Comparison of ENCODE assay signal across 8 mouse cellular contexts in genomic region chr17:45686093-45686619, GRCm38 (mm10). TPM values are rescaled to one million over a fixed set of nuclear protein-coding genes. Genes with fewer than 3 reads are reported as not detected.
DNase-seq lines count a peak whose midpoint lies in the region; ATAC-seq and TF ChIP-seq lines count a peak whose summit lies in the region.

Gene Mrpl14, plus strand, starts transcription at chr17:45686322.

- H3K9me3 ChIP-seq in embryonic facial prominence, embryonic 15.5 days (replicated peaks): no peaks in the 10 kb centered on the region
- H3K9me3 ChIP-seq in kidney, embryonic 14.5 days (ENCODE audit: control insufficient read depth, low read length): peaks cover 3% of the 10 kb centered on the region; the same call in 1 of the 2 replicates
- no peaks in the 10 kb centered on the region for H3K9me3 ChIP-seq in limb, embryonic 15.5 days

- 1% methylated on average over 37 of the region's 50 CpGs for WGBS in bone marrow, adult 2 months
- WGBS in embryonic facial prominence, embryonic 15.5 days: under 1% methylated on average over 37 of the region's 50 CpGs
- WGBS in kidney, embryonic 14.5 days: 0% methylated on average over 32 of the region's 50 CpGs
- under 1% methylated on average over 37 of the region's 50 CpGs for WGBS in limb, embryonic 15.5 days

- TF ChIP-seq CTCF in bone marrow, adult 2 months (IDR thresholded peaks at IDR 0.05; ENCODE audit: control insufficient read depth, insufficient read depth, low read length): no peak

- ATAC-seq in embryonic facial prominence, embryonic 15.5 days (ENCODE audit: insufficient number of reproducible peaks, low FRiP score, low TSS enrichment, low read depth): peak; percentile 87
- ATAC-seq in kidney, embryonic 14.5 days (ENCODE audit: low FRiP score, low TSS enrichment): peak; percentile 90
- peak; percentile 86 for ATAC-seq in limb, embryonic 15.5 days (ENCODE audit: insufficient number of reproducible peaks, low FRiP score, low TSS enrichment, low read depth)

- peak; percentile 85 for DNase-seq in 3T3-L1 (ENCODE audit: low read depth, low spot score)
- DNase-seq in heart, adult 9 months (ENCODE audit: low spot score in 2 of 2): peak; percentile 88 to 90
- DNase-seq in monocyte, adult 2 months (ENCODE audit: low read depth in 1 of 2, low spot score in 2 of 2): peak; percentile 68 to 76
- DNase-seq in spleen, postnatal 36 days (ENCODE audit: low spot score in 2 of 2): peak; percentile 86 to 90

- peak within 1 kb of the TSS; percentile 97 for H3K4me3 ChIP-seq in bone marrow, adult 2 months (replicated peaks; ENCODE audit: control insufficient read depth, low read depth, low read length)
- H3K4me3 ChIP-seq in embryonic facial prominence, embryonic 15.5 days (replicated peaks): peak within 1 kb of the TSS; percentile 83
- peak within 1 kb of the TSS; percentile 89 for H3K4me3 ChIP-seq in kidney, embryonic 14.5 days (ENCODE audit: low read length)
- peak within 1 kb of the TSS; percentile 70 for H3K4me3 ChIP-seq in limb, embryonic 15.5 days

- H3K9ac ChIP-seq in embryonic facial prominence, embryonic 15.5 days: peak within 1 kb of the TSS; percentile 81
- H3K9ac ChIP-seq in kidney, embryonic 14.5 days (ENCODE audit: low read depth, low read length): peak within 1 kb of the TSS; percentile 85
- peak within 1 kb of the TSS; percentile 88 for H3K9ac ChIP-seq in limb, embryonic 15.5 days

- TF ChIP-seq POLR2A in bone marrow, adult 2 months (IDR thresholded peaks at IDR 0.05; ENCODE audit: borderline replicate concordance, control insufficient read depth, low read depth, low read length): peak; percentile 71; the same call in 1 of the 2 replicates

- H3K4me1 ChIP-seq in bone marrow, adult 2 months (ENCODE audit: control insufficient read depth, insufficient read depth, low read length): peaks cover 3% of the 10 kb centered on the region
- peaks cover 26% of the 10 kb centered on the region for H3K4me1 ChIP-seq in embryonic facial prominence, embryonic 15.5 days
- peaks cover 12% of the 10 kb centered on the region for H3K4me1 ChIP-seq in kidney, embryonic 14.5 days (ENCODE audit: control insufficient read depth, insufficient read depth, low read length)
- peaks cover 35% of the 10 kb centered on the region for H3K4me1 ChIP-seq in limb, embryonic 15.5 days

- H3K27me3 ChIP-seq in embryonic facial prominence, embryonic 15.5 days: no peaks in the 10 kb centered on the region
- no peaks in the 10 kb centered on the region for H3K27me3 ChIP-seq in kidney, embryonic 14.5 days (ENCODE audit: control insufficient read depth, insufficient read depth, low read length)
- H3K27me3 ChIP-seq in limb, embryonic 15.5 days: no peaks in the 10 kb centered on the region

- H3K4me2 ChIP-seq in embryonic facial prominence, embryonic 15.5 days (replicated peaks): peak within 1 kb of the TSS; percentile 72
- peak within 1 kb of the TSS; percentile 88 for H3K4me2 ChIP-seq in kidney, embryonic 14.5 days (replicated peaks; ENCODE audit: low read depth, low read length)
- H3K4me2 ChIP-seq in limb, embryonic 15.5 days: peak within 1 kb of the TSS; percentile 83

- peak within 1 kb of the TSS; percentile 50 for H3K27ac ChIP-seq in bone marrow, adult 2 months (ENCODE audit: control insufficient read depth, insufficient read depth, low read depth, low read length, poor library complexity)
- peak within 1 kb of the TSS; percentile 87 for H3K27ac ChIP-seq in embryonic facial prominence, embryonic 15.5 days (replicated peaks)
- peak within 1 kb of the TSS; percentile 85 for H3K27ac ChIP-seq in kidney, embryonic 14.5 days (ENCODE audit: low read depth, low read length)
- peak within 1 kb of the TSS; percentile 88 for H3K27ac ChIP-seq in limb, embryonic 15.5 days

- H3K36me3 ChIP-seq in embryonic facial prominence, embryonic 15.5 days: no peaks in the 10 kb centered on the region
- no peaks in the 10 kb centered on the region for H3K36me3 ChIP-seq in kidney, embryonic 14.5 days (ENCODE audit: control insufficient read depth, insufficient read depth, low read length)
- no peaks in the 10 kb centered on the region for H3K36me3 ChIP-seq in limb, embryonic 15.5 days

RNA-seq across cellular contexts. Expression of gene Mrpl14, which starts in this region (rescaled TPM):
- polyA plus RNA-seq in bone marrow, adult 2 months (2011; ENCODE audit: insufficient read depth, insufficient read length, low replicate concordance, missing spikeins): 43.4 and 56.4 TPM in 2 replicates
- 157 and 165 TPM in 2 replicates for polyA plus RNA-seq in embryonic facial prominence, embryonic 15.5 days (2015; fragmentation: Nextera tagmentation; extraction: Ambion mirVana)
- 154 and 192 TPM in 2 replicates for polyA plus RNA-seq in kidney, embryonic 14.5 days (2014; fragmentation: Nextera tagmentation; extraction: Ambion mirVana)
- 142 and 143 TPM in 2 replicates for polyA plus RNA-seq in limb, embryonic 15.5 days (2015; fragmentation: Nextera tagmentation; extraction: Ambion mirVana)

Comparison
In these comparisons a context has a peak if more than half of its experiments do, and no peak if none do; other contexts are left out.
1. Peak in every context shown above with its lines: DNase-seq, ATAC-seq, H3K4me3 ChIP-seq and H3K27ac ChIP-seq.